Mouse (Mus musculus) erythroblast, embryonic 14.5 days (primary cell): ENCODE measurements around the gene Adamts16. TPM values are rescaled to one million over a fixed set of nuclear protein-coding genes. Genes with fewer than 3 reads are reported as not detected.

Experiments used
- H3K27me3 ChIP-seq: 2 replicates; pipeline ENCODE4 v1.6.1; 2012; ENCODE audit warnings: inconsistent platforms; ENCODE audit not compliant: control insufficient read depth
- H3K36me3 ChIP-seq: 2 replicates; pipeline ENCODE4 v1.6.1; 2012; ENCODE audit warnings: mild to moderate bottlenecking, inconsistent platforms; ENCODE audit not compliant: control insufficient read depth
- H3K4me1 ChIP-seq: 2 replicates; pipeline ENCODE4 v1.6.1; 2012; ENCODE audit warnings: inconsistent platforms; ENCODE audit not compliant: control insufficient read depth
- H3K4me3 ChIP-seq: replicated peaks from 2 replicates; pipeline ENCODE3; 2012; ENCODE audit warnings: moderate library complexity, mild to moderate bottlenecking, inconsistent platforms
- H3K9me3 ChIP-seq: 2 replicates; pipeline ENCODE4 v1.6.1; 2012; ENCODE audit warnings: low read length, inconsistent platforms, mixed read lengths; ENCODE audit not compliant: control insufficient read depth
- GATA1 ChIP-seq: IDR thresholded peaks from 2 replicates; pipeline ENCODE4 v1.6.1; 2012; ENCODE audit warnings: low read length, inconsistent platforms, mixed read lengths
- TAL1 ChIP-seq: IDR thresholded peaks from 3 replicates; pipeline ENCODE4 v1.6.1; 2012; ENCODE audit warnings: low read length, inconsistent platforms, mixed read lengths
- polyA plus RNA-seq: library from polyadenylated mRNA; stranded (reverse); fragments of >175 nt; gene quantifications from 2 replicates; pipeline ENCODE4 v1.2.3, GENCODE M21; 2012

Gene Adamts16
- polyA plus RNA-seq, 1 experiment, result not detected

- Histone ChIP-seq H3K36me3 (no peaks in the 10 kb centered on the region), H3K9me3 (no peaks in the 10 kb centered on the region), H3K4me3 (no peak overlapping the region), H3K4me1 (no peaks in the 10 kb centered on the region), H3K27me3 (no peaks in the 10 kb centered on the region)
- TF ChIP-seq TAL1 (no peak), GATA1 (no peak)
Measured at GRCm38 (mm10) chr13:70746294-70747008, 95.2 kb downstream of the Adamts16 start.

GRCm38 (mm10) chr13:70744416-70745038 is 97.1 kb downstream of the Adamts16 start:
- TF ChIP-seq TAL1 (no peak), GATA1 (no peak)
- H3K9me3 ChIP-seq, result no peaks in the 10 kb centered on the region
- no peaks in the 10 kb centered on the region for H3K27me3 ChIP-seq
- no peak overlapping the region for H3K4me3 ChIP-seq
- no peaks in the 10 kb centered on the region for H3K4me1 ChIP-seq
- no peaks in the 10 kb centered on the region for H3K36me3 ChIP-seq

- Histone ChIP-seq H3K4me1 (no peaks in the 10 kb centered on the region), H3K36me3 (no peaks in the 10 kb centered on the region), H3K9me3 (no peaks in the 10 kb centered on the region), H3K4me3 (no peak overlapping the region), H3K27me3 (no peaks in the 10 kb centered on the region)
- TF ChIP-seq GATA1 (no peak), TAL1 (no peak)
Measured at GRCm38 (mm10) chr13:70742693-70743092, 98.9 kb downstream of the Adamts16 start.

- TF ChIP-seq GATA1 (no peak), TAL1 (no peak)
- Histone ChIP-seq H3K4me3 (no peak overlapping the region), H3K4me1 (no peaks in the 10 kb centered on the region), H3K9me3 (no peaks in the 10 kb centered on the region), H3K36me3 (no peaks in the 10 kb centered on the region), H3K27me3 (no peaks in the 10 kb centered on the region)
Measured at GRCm38 (mm10) chr13:70740281-70741240, 101.0 kb downstream of the Adamts16 start.

GRCm38 (mm10) chr13:70738781-70739180 is 102.8 kb downstream of the Adamts16 start:
- Histone ChIP-seq H3K27me3 (no peaks in the 10 kb centered on the region), H3K36me3 (no peaks in the 10 kb centered on the region), H3K4me1 (no peaks in the 10 kb centered on the region), H3K9me3 (no peaks in the 10 kb centered on the region), H3K4me3 (no peak overlapping the region)
- no peak for TF ChIP-seq GATA1
- no peak for TF ChIP-seq TAL1

GRCm38 (mm10) chr13:70736409-70736808 is 105.2 kb downstream of the Adamts16 start:
- Histone ChIP-seq H3K27me3 (no peaks in the 10 kb centered on the region), H3K36me3 (no peaks in the 10 kb centered on the region), H3K4me1 (no peaks in the 10 kb centered on the region), H3K4me3 (no peak overlapping the region), H3K9me3 (no peaks in the 10 kb centered on the region)
- TF ChIP-seq GATA1 (no peak), TAL1 (no peak)

GRCm38 (mm10) chr13:70734640-70735039 is 107.0 kb downstream of the Adamts16 start:
- TF ChIP-seq GATA1 (no peak), TAL1 (no peak)
- H3K9me3 ChIP-seq, result peaks cover 2% of the 10 kb centered on the region; the same call in 1 of the 2 replicates

GRCm38 (mm10) chr13:70733911-70734310 is 107.7 kb downstream of the Adamts16 start:
- no peaks in the 10 kb centered on the region for H3K27me3 ChIP-seq
- H3K4me3 ChIP-seq, result no peak overlapping the region
- H3K36me3 ChIP-seq, result no peaks in the 10 kb centered on the region
- H3K9me3 ChIP-seq, result peaks cover 2% of the 10 kb centered on the region; the same call in 1 of the 2 replicates
- H3K4me1 ChIP-seq, result no peaks in the 10 kb centered on the region
- no peak for TF ChIP-seq GATA1
- no peak for TF ChIP-seq TAL1

More at GRCm38 (mm10) chr13:70734640-70735039, 107.0 kb downstream of the Adamts16 start:
- Histone ChIP-seq H3K4me3 (no peak overlapping the region), H3K27me3 (no peaks in the 10 kb centered on the region), H3K36me3 (no peaks in the 10 kb centered on the region), H3K4me1 (no peaks in the 10 kb centered on the region)

- no peak overlapping the region for H3K4me3 ChIP-seq
- no peaks in the 10 kb centered on the region for H3K27me3 ChIP-seq
- no peaks in the 10 kb centered on the region for H3K4me1 ChIP-seq
- H3K36me3 ChIP-seq, result no peaks in the 10 kb centered on the region
- H3K9me3 ChIP-seq, result peaks cover 6% of the 10 kb centered on the region; the same call in 1 of the 2 replicates
- TF ChIP-seq GATA1 (no peak), TAL1 (no peak)
Measured at GRCm38 (mm10) chr13:70733206-70733605, 108.4 kb downstream of the Adamts16 start.
